Mouse (Mus musculus): ENCODE measurements around the gene Olfr1170.

Olfr1170 gene

GRCm38 (mm10) chr2:88228234-88228633 is at the start of gene Olfr1170:
Gene Olfr1170, minus strand, starts transcription at chr2:88228334.
- DNase-seq (ENCODE audit: low spot score) = no peak

GRCm38 (mm10) chr2:88220784-88221183 is 7.3 kb downstream of the Olfr1170 start:
- DNase-seq (ENCODE audit: low spot score) = no peak

- no peak for DNase-seq (ENCODE audit: low spot score)
Measured at GRCm38 (mm10) chr2:88181580-88181979, 46.6 kb downstream of the Olfr1170 start, which contains the start of gene Olfr1168. Gene Olfr1168, plus strand, starts transcription at chr2:88181880.

Measured in layer of hippocampus, adult 11-12 months (tissue).